Mouse (Mus musculus): ENCODE results near the gene Slc5a4b.
"Not testable (repeated sequence)": the region's sequence is repeated elsewhere in the genome, so short reads cannot be mapped to it uniquely, and the experiment has no call there.

Gene Slc5a4b

GRCm38 (mm10) chr10:76110861-76111260 is at the start of gene Slc5a4b:
Gene Slc5a4b, minus strand, starts transcription at chr10:76110961.
- no peak for DNase-seq

GRCm38 (mm10) chr10:76158009-76158408 is 47.2 kb upstream of the Slc5a4b start:
- DNase-seq = no peak

GRCm38 (mm10) chr10:76157528-76157927 is 46.8 kb upstream of the Slc5a4b start:
- no peak for DNase-seq

- DNase-seq = no peak
Measured at GRCm38 (mm10) chr10:76155911-76156310, 45.1 kb upstream of the Slc5a4b start.

- DNase-seq = no peak
Measured at GRCm38 (mm10) chr10:76147278-76147677, 36.5 kb upstream of the Slc5a4b start, which contains the start of gene Slc5a4a. Gene Slc5a4a, plus strand, starts transcription at chr10:76147451.

- DNase-seq = no peak
Measured at GRCm38 (mm10) chr10:76146846-76147245, 36.1 kb upstream of the Slc5a4b start.

- DNase-seq = no peak
Measured at GRCm38 (mm10) chr10:76136318-76136717, 25.6 kb upstream of the Slc5a4b start.

GRCm38 (mm10) chr10:76132506-76132905 is 21.7 kb upstream of the Slc5a4b start:
- DNase-seq = no peak

- DNase-seq = no peak
Measured at GRCm38 (mm10) chr10:76121495-76121894, 10.7 kb upstream of the Slc5a4b start.

GRCm38 (mm10) chr10:76120124-76120711 is 9.5 kb upstream of the Slc5a4b start:
- no peak for DNase-seq

GRCm38 (mm10) chr10:76118741-76119140 is 8.0 kb upstream of the Slc5a4b start:
- no peak for DNase-seq

- peak; percentile 31 for DNase-seq
Measured at GRCm38 (mm10) chr10:76117966-76118365, 7.2 kb upstream of the Slc5a4b start.

- no peak for DNase-seq
Measured at GRCm38 (mm10) chr10:76097368-76097767, 13.4 kb downstream of the Slc5a4b start.

- DNase-seq = no peak
Measured at GRCm38 (mm10) chr10:76096580-76096979, 14.2 kb downstream of the Slc5a4b start.

- DNase-seq = not testable (repeated sequence)
Measured at GRCm38 (mm10) chr10:76077008-76077407, 33.8 kb downstream of the Slc5a4b start.

- not testable (repeated sequence) for DNase-seq
Measured at GRCm38 (mm10) chr10:76072080-76072479, 38.7 kb downstream of the Slc5a4b start.

- peak; percentile 13 for DNase-seq
Measured at GRCm38 (mm10) chr10:76067674-76068613, 42.8 kb downstream of the Slc5a4b start.

GRCm38 (mm10) chr10:76062439-76062838 is 48.3 kb downstream of the Slc5a4b start:
- DNase-seq = no peak

GRCm38 (mm10) chr10:76051860-76052259 is 58.9 kb downstream of the Slc5a4b start:
- DNase-seq = no peak

GRCm38 (mm10) chr10:76048967-76049366 is 61.8 kb downstream of the Slc5a4b start:
- DNase-seq = no peak

- DNase-seq = no peak
Measured at GRCm38 (mm10) chr10:76047182-76047869, 63.4 kb downstream of the Slc5a4b start.

GRCm38 (mm10) chr10:76046754-76047153 is 64.0 kb downstream of the Slc5a4b start:
- DNase-seq = no peak

GRCm38 (mm10) chr10:76045343-76045742 is 65.4 kb downstream of the Slc5a4b start:
- DNase-seq = no peak
